Mouse (Mus musculus) liver (tissue): Measurements from ENCODE around the gene Gm10358.
"Not testable (repeated sequence)": the region's sequence is repeated elsewhere in the genome, so short reads cannot be mapped to it uniquely, and the experiment has no call there.

Experiments
- DNase-seq: peaks from one replicate; pipeline ENCODE4 v3.0.0-alpha.2; 2020; ENCODE audit warnings: mixed read lengths

Gene Gm10358

GRCm38 (mm10) chr8:75406489-75406888 is at the start of gene Gm10358:
Gene Gm10358, minus strand, starts transcription at chr8:75406589.
- no peak for DNase-seq

GRCm38 (mm10) chr8:75448394-75448793 is 42.0 kb upstream of the Gm10358 start, which contains the start of gene Iqcm:
Gene Iqcm, plus strand, starts transcription at chr8:75448694.
- DNase-seq = no peak

GRCm38 (mm10) chr8:75415696-75416095 is 9.3 kb upstream of the Gm10358 start:
- not testable (repeated sequence) for DNase-seq

GRCm38 (mm10) chr8:75384770-75385290 is 21.6 kb downstream of the Gm10358 start:
- no peak for DNase-seq

GRCm38 (mm10) chr8:75375530-75376123 is 30.8 kb downstream of the Gm10358 start:
- no peak for DNase-seq

GRCm38 (mm10) chr8:75372006-75372405 is 34.4 kb downstream of the Gm10358 start:
- DNase-seq = no peak
